Mouse (Mus musculus) Muller cell, postnatal 12 days (primary cell): ENCODE measurements around the gene Aff3.

Source experiments
- DNase-seq: peaks from one replicate; pipeline ENCODE4 v3.0.0-alpha.2; 2015; ENCODE audit errors: inconsistent ontology term

Gene Aff3

DNA sequence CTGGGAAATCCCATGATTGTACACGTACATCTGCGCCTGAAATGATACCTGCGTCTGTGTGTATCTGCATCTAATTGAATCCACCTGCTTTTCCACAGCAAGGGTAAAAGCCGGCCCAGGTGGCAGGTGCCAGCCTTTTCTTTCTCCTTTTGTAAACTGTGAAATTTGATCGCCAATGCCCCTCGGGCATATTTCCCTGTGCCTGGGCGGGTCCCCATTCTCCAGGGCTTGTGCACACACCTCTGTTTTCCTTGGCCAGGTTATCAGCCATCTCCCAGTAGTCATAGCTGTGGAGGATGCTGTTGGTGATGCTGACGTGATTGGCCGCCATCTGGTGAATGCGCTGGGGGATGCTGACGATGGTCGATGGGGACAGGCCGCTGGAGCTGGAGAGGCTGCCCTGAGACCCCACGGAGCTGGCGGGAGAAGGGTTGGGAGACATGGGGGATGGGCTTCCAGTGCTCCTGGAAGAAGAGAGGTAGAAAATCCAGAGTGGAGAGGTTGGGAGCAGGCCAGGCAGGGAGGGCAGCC, 483.7 kb downstream of the Aff3 start:
- DNase-seq, result no peak

DNA sequence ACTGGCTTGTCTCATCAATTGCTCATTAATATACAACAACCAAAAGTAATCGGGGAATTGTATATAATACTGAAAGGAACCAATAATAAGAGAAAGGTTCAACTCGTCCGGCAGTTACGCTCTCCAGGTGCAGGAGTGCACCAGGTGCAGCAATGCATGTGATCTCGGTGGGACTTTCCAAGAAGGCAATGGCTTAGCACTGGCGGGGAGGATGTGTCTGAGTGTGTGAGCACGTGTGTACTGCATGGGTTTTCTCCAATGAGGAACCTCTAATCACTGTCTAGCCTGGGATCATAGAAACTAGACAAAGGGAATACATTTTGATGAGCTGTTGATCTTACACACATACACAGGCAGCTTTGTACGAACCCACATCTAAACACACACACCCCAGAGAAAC, 485.8 kb downstream of the Aff3 start:
- DNase-seq, result no peak

DNA sequence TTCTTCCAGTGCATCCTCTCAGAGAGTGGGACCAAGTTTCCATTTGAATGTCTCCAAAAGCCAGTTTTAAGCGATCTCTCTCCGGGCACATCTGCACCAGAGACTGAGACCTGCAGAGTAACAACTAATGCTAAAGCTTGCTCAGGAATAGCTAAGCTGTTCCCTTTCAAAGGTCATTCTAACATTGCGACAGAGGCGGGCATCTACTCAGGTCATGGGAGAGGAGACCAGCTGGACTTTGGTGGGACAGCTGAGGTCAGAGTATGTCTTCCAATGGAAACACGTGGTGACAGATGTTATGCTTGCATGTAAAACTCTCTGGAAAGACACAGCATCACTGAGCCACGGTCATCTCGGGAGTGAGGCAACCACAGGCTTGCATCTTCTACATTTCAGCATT, 488.7 kb downstream of the Aff3 start:
- no peak for DNase-seq

DNA sequence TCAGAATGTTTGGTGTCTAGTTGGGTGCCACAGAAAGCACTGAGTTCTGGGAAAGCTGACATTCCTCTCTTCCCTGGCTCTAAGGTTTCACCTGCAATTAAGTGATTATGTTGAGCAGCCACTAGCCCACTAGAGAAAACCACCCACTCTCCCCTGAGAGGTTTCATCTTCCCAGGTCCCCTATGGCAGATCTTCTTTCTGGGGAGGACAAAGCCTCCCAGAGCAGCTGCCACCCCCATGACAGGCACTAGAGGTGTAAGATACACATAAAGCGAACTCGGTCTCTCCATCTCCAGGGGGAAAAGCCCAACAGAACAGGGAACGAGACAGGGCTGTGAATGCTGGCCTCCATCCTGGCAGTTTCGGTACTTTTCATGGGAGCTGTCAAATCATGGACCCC, 492.9 kb downstream of the Aff3 start:
- DNase-seq, result no peak

DNA sequence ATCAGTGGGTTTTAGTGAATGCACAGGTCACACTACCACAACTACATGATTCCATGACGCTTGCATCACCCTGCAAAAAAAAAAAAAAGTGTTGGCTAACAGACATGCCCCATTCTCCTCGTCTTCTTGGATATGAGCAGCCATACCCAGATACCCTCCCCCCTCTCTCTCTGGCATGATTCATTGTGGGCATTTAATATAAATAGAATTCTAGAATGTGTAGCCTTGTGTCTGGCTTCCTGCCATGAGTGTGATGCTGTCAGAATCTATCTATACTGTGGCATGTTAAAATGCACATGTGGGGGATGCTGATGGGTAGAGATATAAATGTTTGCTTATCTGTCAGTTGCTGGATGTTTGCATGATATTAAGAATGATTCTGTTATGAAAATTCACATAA, 499.1 kb downstream of the Aff3 start:
- no peak for DNase-seq

DNA sequence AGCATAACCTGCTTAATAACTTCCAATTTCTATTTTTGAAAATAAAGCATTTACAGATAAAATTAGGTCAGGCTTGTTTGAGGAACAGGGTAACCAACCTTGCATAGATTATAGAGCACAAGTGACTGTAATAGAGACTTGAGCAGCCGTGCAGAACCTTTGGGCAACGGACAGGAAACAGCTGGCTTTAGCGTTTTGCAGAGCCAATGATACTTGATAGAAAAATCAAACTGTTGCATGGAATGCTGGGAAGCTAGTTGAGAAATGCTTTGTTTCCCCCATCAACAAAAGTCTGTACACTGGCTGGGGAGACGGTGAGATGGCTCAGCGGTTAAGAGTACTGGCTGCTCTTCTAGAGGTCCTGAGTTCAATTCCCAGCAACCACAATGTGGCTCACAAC, 514.7 kb downstream of the Aff3 start:
- no peak for DNase-seq

DNA sequence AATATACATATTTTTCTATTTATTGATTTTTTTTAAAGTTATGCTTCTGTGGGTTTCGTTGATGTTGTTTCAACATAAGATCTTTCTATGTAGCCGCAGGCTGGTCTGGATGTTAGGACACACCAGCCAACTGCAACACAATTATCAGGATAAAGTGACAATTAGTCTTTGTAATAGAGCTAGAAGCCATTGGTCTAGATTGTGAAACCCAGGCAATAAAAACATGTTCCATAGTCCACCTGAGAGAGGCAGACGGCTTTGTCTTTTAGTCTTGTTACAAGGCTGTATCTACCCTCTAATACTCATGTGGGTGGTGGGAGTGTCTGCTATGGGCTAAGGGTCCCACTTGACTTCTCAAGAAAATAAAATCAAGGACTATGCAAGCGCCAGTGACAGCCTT, 518.7 kb downstream of the Aff3 start:
- no peak for DNase-seq

DNA sequence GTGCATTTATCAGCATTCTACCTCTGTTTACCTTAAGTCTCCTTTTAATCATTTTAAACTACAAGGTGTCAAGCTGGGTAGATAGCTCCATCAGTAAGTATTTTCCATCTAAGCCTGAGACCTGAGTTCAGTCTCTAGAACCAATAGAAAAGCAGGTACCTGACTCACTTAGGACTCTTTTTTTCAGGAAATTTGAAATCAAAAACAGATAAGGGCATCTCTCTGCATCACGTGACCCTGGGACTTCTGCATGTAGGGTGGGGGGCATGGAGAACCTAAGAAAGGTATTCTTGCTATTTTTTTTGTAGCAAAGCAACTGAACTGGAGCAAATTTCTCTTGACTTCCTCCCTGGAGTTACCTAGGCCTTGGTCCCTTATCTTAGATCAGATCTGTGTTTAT, 523.4 kb downstream of the Aff3 start:
- no peak for DNase-seq

DNA sequence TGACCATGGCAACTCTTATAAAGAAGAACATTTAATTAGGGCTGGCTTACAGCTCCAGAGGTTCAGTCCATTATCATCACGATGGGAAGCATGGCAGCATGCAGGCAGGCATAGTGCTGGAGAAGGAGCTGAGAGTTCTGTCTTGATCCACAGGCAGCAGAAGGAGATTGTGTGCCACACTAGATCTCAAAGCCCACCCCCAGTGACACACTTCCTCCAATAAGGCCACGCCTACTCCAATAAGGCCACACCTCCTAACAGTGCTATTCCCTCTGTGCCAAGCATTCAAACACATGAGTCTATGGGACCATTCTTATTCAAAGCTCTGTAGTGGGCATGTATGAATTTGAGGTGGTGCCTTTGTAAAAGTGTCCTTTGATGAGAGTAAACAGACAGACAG, 523.8 kb downstream of the Aff3 start:
- no peak for DNase-seq

DNA sequence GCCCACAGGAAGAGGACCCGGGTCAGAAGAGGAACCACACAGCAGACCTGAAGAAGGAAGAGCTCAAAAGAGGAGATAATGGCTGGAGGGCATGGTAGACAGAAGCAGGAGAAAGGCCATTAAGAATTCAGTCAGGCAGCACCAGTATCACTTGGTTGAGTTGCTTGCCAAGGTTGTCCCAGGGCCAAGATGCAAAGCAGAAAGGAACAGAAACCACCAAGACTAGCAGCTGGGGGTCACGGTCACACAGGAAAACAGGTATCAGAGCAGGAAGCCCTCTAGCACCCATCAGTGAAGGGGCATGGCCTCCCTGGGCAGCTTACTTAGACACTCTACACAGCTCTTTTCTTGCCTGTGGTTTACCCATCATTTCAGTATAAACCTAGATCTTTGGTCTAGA, 525.4 kb downstream of the Aff3 start:
- no peak for DNase-seq

DNA sequence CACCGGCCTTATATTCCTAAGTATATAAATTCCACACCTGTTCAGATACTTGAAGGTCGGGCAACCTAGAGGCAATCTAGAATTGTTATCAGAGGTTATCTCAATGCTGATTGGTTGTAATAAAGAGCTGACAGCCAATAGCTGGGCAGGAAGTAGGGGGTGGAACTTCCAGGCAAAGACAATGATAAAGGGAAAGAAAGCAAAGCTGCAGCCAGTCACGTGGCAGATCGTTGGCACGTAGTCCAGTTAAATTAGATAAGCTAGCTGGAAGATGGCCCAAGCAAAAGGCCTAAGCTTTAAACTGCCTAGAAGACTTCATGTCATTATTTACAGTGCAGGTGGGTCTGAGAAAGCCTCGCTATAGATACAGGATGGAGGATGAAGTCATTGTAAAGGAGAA, 531.8 kb downstream of the Aff3 start:
- DNase-seq, result no peak

DNA sequence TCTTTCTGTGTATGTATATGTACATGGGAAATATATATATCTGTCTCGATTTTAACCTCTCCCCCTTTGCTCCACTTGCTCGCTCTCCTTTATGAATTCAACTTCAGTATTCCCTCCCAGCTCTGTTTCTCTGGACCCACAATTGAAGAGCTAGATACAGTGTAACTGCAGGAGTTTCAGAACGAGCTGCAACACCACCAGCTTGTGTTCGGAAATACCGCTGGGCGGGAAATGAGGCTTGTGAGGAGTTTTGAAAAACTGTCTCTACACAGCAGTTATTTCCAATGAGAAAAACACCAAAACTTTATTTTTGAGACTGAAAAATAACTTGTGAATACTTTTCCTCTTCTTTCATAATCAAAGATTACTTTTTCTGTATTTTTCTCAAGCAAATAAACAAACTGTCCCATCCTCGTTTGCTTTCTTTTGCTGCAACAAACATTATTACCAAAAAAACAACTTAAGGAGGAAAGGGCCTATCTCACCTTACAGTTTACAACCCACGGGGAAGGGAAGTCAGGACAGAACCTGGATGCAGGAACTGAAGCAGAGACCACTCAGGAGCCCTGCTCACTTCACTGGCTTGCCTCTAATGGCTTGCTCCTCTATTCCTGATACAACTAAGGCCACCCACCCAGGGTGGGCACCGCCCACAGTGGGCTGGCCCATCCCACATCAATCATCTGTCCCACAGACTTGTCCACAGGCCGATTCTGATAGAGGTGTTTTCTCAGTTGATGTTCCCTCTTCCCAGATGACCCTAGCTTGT, 533.9 kb downstream of the Aff3 start:
- no peak for DNase-seq

DNA sequence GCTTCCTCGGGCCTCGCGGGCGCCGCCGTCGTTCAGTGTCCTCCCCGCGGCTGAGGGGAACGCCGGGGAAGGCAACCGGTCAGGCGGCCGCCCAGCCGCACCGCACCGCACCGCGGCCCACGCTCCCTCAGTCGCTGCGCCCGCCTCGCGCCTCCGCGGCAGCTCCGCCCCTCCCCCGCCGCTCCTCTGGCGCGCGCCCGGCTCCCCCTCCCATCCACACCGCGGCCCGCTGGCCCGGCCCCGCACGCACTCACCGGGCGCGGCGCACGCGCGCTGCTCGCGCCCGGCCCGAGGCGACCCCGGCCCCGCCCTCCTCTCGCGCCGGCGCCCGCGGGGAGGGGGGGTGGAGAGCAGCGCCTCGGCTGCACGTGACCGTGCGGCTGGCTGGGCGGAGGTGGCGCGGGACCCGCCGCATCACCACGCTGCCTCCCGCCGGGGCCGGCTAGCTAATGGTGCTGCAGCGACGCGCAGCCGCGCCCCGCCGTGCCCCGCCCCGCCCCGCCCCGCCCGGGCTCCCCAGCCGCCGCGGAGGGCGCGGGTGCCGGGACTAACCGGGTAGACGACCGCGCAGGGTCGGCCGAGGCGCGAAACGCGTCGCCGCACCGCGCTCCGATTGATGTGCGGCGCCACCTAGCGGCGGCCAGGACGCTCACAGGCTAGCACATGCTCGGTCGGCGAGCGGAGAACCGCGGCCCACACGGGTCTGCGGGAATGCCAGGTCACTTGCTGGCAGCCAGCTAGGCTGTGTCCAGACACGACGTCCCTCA, 535.1 kb downstream of the Aff3 start, which contains the start of gene Rev1:
Rev1 (minus strand) TSS at position 301 of the 767 bp plus-strand sequence.
- peak; percentile 96 for DNase-seq

DNA sequence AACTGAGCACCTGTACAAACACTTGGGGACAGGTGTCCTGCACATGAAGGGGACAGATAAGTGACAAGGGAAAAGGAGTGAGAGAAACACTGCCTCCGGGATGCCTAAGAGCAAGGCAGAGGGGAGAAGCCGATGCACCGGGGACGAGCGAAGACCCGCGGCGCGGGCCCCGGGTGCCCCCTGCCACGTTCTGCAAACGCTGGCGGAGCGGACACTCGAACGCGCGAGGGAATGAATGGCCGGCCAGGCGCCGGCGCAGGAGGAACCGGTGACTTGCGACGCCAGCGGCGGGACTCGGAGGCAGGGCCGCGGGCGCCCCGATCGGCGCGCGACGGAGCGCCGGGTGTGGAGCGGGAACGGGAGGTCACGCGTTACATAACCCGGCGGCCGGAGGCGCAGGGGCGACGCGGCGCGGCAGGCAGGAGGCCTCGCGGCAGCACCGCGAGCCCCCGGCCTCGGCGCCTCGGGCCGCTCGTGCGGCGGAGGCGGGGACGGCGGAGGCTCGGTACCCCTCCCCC, 535.8 kb downstream of the Aff3 start:
- peak; percentile 69 for DNase-seq
